Mouse (Mus musculus) liver, postnatal 0 days (tissue): ENCODE measurements around the gene Haus4.

Experiments
- CTCF ChIP-seq: sonication (generic); IDR thresholded peaks from 2 replicates; pipeline ENCODE4 v1.5.1; 2016; ENCODE audit warnings: antibody characterized with exemption, low read depth
- EP300 ChIP-seq: IDR thresholded peaks from 2 replicates; pipeline ENCODE4 v1.6.1; 2016; ENCODE audit warnings: antibody characterized with exemption, low read depth, mild to moderate bottlenecking

- TF ChIP-seq CTCF (no peak), EP300 (no peak)
Observed at GRCm38 (mm10) chr14:54572122-54572521, 17.7 kb upstream of the Haus4 start.
